Mouse (Mus musculus) gastrocnemius, postnatal 14 days (tissue): ENCODE data around the gene Amdhd2. TPM values are rescaled to one million over a fixed set of nuclear protein-coding genes. Genes with fewer than 3 reads are reported as not detected.

Source experiments
- DNase-seq: peaks from one replicate; pipeline ENCODE4 v3.0.0; 2021; ENCODE audit warnings: mixed read lengths
- intact Hi-C: fragments of 180-260 bp; cut with DNase I; formaldehyde crosslinking; loops from one replicate; pipeline ENCODE4 v1.15.1; 2025; ENCODE audit warnings: low total_unique reads
- total RNA-seq, 2 experiments: library from RNA; stranded (reverse); gene quantifications; 2 replicates each; pipeline ENCODE4 v1.2.3; 2021

Gene Amdhd2
- total RNA-seq, 2 experiments from 2014 or later = 9.5 to 13.5 TPM

GRCm38 (mm10) chr17:24199741-24200140 lies 36.2 kb upstream of the Amdhd2 start:
- no peak for DNase-seq
- intact Hi-C loops = no loop called here

- intact Hi-C loops = no loop called here
- no peak for DNase-seq
Observed at GRCm38 (mm10) chr17:24199252-24199651, 35.7 kb upstream of the Amdhd2 start.

GRCm38 (mm10) chr17:24197032-24197824 lies 33.7 kb upstream of the Amdhd2 start:
- intact Hi-C loops = no loop called here
- no peak for DNase-seq

GRCm38 (mm10) chr17:24195349-24195748 lies 31.8 kb upstream of the Amdhd2 start:
- intact Hi-C loops = no loop called here
- no peak for DNase-seq

GRCm38 (mm10) chr17:24193769-24194168 lies 30.2 kb upstream of the Amdhd2 start:
- no peak for DNase-seq
- intact Hi-C loops = loop anchor here (5.0 kb wide), 1 partner anchor 34 kb away; no protein-coding TSS in a partner anchor

GRCm38 (mm10) chr17:24193268-24193667 lies 29.7 kb upstream of the Amdhd2 start:
- no peak for DNase-seq
- intact Hi-C loops = loop anchor here (5.0 kb wide), 1 partner anchor 34 kb away; no protein-coding TSS in a partner anchor

GRCm38 (mm10) chr17:24192848-24193247 lies 29.3 kb upstream of the Amdhd2 start:
- intact Hi-C loops = loop anchor here (5.0 kb wide), 1 partner anchor 34 kb away; no protein-coding TSS in a partner anchor
- DNase-seq = no peak

- no peak for DNase-seq
Observed at GRCm38 (mm10) chr17:24191481-24191880, 27.9 kb upstream of the Amdhd2 start.

GRCm38 (mm10) chr17:24190934-24191333 lies 27.4 kb upstream of the Amdhd2 start:
- intact Hi-C loops = loop anchor here (5.0 kb wide), 1 partner anchor 36 kb away; no protein-coding TSS in a partner anchor
- DNase-seq = no peak

More at GRCm38 (mm10) chr17:24191481-24191880, 27.9 kb upstream of the Amdhd2 start:
- intact Hi-C loops = loop anchor here (5.0 kb wide), 1 partner anchor 36 kb away; no protein-coding TSS in a partner anchor

- intact Hi-C loops = loop anchor here (5.0 to 10.0 kb wide), 2 partner anchors 131 to 213 kb away; no protein-coding TSS in a partner anchor
Observed at GRCm38 (mm10) chr17:24174259-24174658, 10.7 kb upstream of the Amdhd2 start.

GRCm38 (mm10) chr17:24173423-24173822 lies 9.9 kb upstream of the Amdhd2 start:
- intact Hi-C loops = loop anchor here (5.0 to 10.0 kb wide), 2 partner anchors 131 to 214 kb away; no protein-coding TSS in a partner anchor
- peak; percentile 56 for DNase-seq

More at GRCm38 (mm10) chr17:24174259-24174658, 10.7 kb upstream of the Amdhd2 start:
- no peak for DNase-seq

- no peak for DNase-seq
- intact Hi-C loops = loop anchor here (5.0 to 10.0 kb wide), 2 partner anchors 133 to 216 kb away; no protein-coding TSS in a partner anchor
Observed at GRCm38 (mm10) chr17:24171738-24172137, 8.2 kb upstream of the Amdhd2 start.

GRCm38 (mm10) chr17:24170729-24171128 lies 7.2 kb upstream of the Amdhd2 start:
- no peak for DNase-seq
- intact Hi-C loops = loop anchor here (5.0 to 10.0 kb wide), 2 partner anchors 134 to 217 kb away; no protein-coding TSS in a partner anchor

GRCm38 (mm10) chr17:24170125-24170524 lies 6.6 kb upstream of the Amdhd2 start:
- intact Hi-C loops = loop anchor here (5.0 to 10.0 kb wide), 2 partner anchors 135 to 217 kb away; no protein-coding TSS in a partner anchor

GRCm38 (mm10) chr17:24169317-24170065 lies 5.9 kb upstream of the Amdhd2 start, which contains the start of gene Atp6v0c:
Atp6v0c (minus strand) TSS chr17:24169702.
- DNase-seq = peak; percentile 96
- intact Hi-C loops = loop anchor here (5.0 to 10.0 kb wide), 2 partner anchors 135 to 218 kb away; no protein-coding TSS in a partner anchor

More at GRCm38 (mm10) chr17:24170125-24170524, 6.6 kb upstream of the Amdhd2 start:
- DNase-seq = no peak

- intact Hi-C loops = no loop called here
- peak; percentile 49 for DNase-seq
Observed at GRCm38 (mm10) chr17:24168590-24169277, 5.2 kb upstream of the Amdhd2 start.

GRCm38 (mm10) chr17:24167891-24168505 lies 4.4 kb upstream of the Amdhd2 start:
- no peak for DNase-seq
- intact Hi-C loops = no loop called here

GRCm38 (mm10) chr17:24167120-24167519 lies 3.6 kb upstream of the Amdhd2 start:
- DNase-seq = no peak
- intact Hi-C loops = no loop called here
